Mouse (Mus musculus) G1E (cell line): Measurements from ENCODE around the gene Fzd7. TPM values are rescaled to one million over a fixed set of nuclear protein-coding genes. Genes with fewer than 3 reads are reported as not detected.

ENCODE experiments used
- ATAC-seq: 2 replicates; pipeline ENCODE4 v1.8.0; 2016; ENCODE audit warnings: mild to moderate bottlenecking; ENCODE audit not compliant: insufficient number of reproducible peaks, poor library complexity, low FRiP score, severe bottlenecking; ENCODE audit errors: extremely low read depth
- DNase-seq: peaks from one replicate; pipeline ENCODE4 v3.0.0; 2012; ENCODE audit warnings: low spot score
- H3K27me3 ChIP-seq: 2 replicates; pipeline ENCODE4 v1.6.1; 2012; ENCODE audit warnings: mild to moderate bottlenecking, low read length, inconsistent platforms; ENCODE audit not compliant: insufficient read depth
- H3K36me3 ChIP-seq: replicated peaks from 2 replicates; pipeline ENCODE3; 2012; ENCODE audit warnings: mild to moderate bottlenecking, inconsistent platforms
- H3K4me1 ChIP-seq: 2 replicates; pipeline ENCODE4 v1.6.1; 2012; ENCODE audit warnings: low read depth, low read length, inconsistent platforms, mixed read lengths; ENCODE audit not compliant: insufficient read depth
- H3K4me3 ChIP-seq: 2 replicates; pipeline ENCODE4 v1.5.1; 2012; ENCODE audit warnings: low read depth, mild to moderate bottlenecking, inconsistent platforms, low read length, moderate library complexity, mixed read lengths
- H3K9me3 ChIP-seq: replicated peaks from 2 replicates; pipeline ENCODE4 v1.6.1; 2012; ENCODE audit warnings: inconsistent platforms
- CTCF ChIP-seq: IDR thresholded peaks from 2 replicates; pipeline ENCODE4 v1.5.1; 2012; ENCODE audit warnings: low read depth, low read length, inconsistent platforms, mixed read lengths
- GATA1 ChIP-seq: IDR thresholded peaks from 2 replicates; pipeline ENCODE4 v1.6.1; 2012; ENCODE audit warnings: borderline replicate concordance, low read length, inconsistent platforms, mixed read lengths
- GATA2 ChIP-seq: IDR thresholded peaks from 2 replicates; pipeline ENCODE4 v1.6.1; 2012; ENCODE audit warnings: low read depth, low read length, inconsistent platforms, borderline replicate concordance
- POLR2AphosphoS5 ChIP-seq: IDR thresholded peaks from 2 replicates; pipeline ENCODE4 v1.6.1; 2012; ENCODE audit warnings: low read depth, low read length, inconsistent platforms; ENCODE audit not compliant: insufficient replicate concordance
- TAL1 ChIP-seq: conservative IDR thresholded peaks from 2 replicates; pipeline ENCODE4 v1.6.1; 2012; ENCODE audit warnings: low read depth, low read length, inconsistent platforms, mixed read lengths
- polyA plus RNA-seq: library from polyadenylated mRNA; stranded (reverse); fragments of >175 nt; gene quantifications from 2 replicates; pipeline ENCODE4 v1.2.3, GENCODE M21; 2012
- total RNA-seq, 2 experiments: library from RNA; stranded (forward) in 1 of 2; stranded (reverse) in 1 of 2; fragments of 200-1000 nt in 1 of 2; fragments of >200 nt in 1 of 2; fragmentation: Nextera tagmentation in 1 of 2; gene quantifications; 2 replicates each; pipeline ENCODE4 v1.2.3; 2014 to 2017

Gene Fzd7
- total and polyA plus RNA-seq, 3 experiments: 55.7 to 84.4 (median 58.7) TPM

- no peaks in the 10 kb centered on the region for H3K36me3 ChIP-seq
- DNase-seq (no peak), ATAC-seq (no peak)
- H3K4me1 ChIP-seq: peaks cover 5% of the 10 kb centered on the region; the same call in 1 of the 2 replicates
- H3K4me3 ChIP-seq: no peak overlapping the region
- peaks cover 31% of the 10 kb centered on the region for H3K27me3 ChIP-seq
- no peaks in the 10 kb centered on the region for H3K9me3 ChIP-seq
- TF ChIP-seq POLR2AphosphoS5 (no peak), GATA1 (no peak), CTCF (no peak), TAL1 (no peak), GATA2 (no peak)
Observed at GRCm38 (mm10) chr1:59464696-59465639, 17.3 kb upstream of the Fzd7 start.

DNA sequence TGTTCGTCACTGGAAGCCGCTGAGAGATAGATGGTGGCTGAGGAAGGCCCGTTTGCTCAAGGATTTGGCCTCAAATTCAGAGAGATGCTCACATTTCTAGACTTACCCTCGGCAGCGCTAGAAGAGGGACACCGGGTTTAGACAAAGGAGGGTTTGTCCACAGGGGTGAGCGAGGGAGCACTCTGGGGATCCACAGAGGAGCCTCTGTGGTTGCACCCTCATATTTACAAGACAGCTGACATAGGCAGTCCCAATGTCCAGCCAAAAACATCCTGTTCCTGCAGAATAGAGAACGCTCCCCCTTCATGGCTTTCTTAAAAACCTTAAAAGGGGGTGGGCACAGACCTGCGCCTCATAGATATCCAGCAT is 16.6 kb upstream of the Fzd7 start:
- no peak for DNase-seq
- no peak for TF ChIP-seq POLR2AphosphoS5
- no peak for TF ChIP-seq GATA2
- TF ChIP-seq GATA1: no peak
- TF ChIP-seq CTCF: no peak
- no peak for TF ChIP-seq TAL1
- Histone ChIP-seq H3K36me3 (no peaks in the 10 kb centered on the region), H3K4me3 (no peak overlapping the region), H3K4me1 (peaks cover 5% of the 10 kb centered on the region; the same call in 1 of the 2 replicates), H3K27me3 (peaks cover 31% of the 10 kb centered on the region), H3K9me3 (no peaks in the 10 kb centered on the region)
- ATAC-seq: no peak

DNA sequence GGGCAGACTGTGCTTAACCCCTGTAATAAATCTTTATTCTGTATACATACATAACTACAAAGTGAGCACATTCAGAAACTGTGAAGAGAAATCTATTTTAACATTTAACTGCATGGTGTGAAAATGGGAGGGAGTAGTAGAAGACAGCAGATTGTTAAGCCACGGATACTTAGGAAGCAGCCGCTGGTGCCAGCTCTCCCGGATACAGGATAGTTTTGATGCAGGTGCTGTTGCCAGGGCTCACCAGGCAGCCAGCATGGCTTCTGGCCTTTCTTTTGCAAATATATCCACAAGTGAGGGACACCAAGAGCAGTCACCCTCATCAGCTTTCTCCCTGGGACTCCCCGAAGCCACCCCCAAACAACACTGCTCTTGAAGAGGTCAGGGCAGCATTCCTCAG is 13.1 kb upstream of the Fzd7 start:
- no peak overlapping the region for H3K4me3 ChIP-seq
- TF ChIP-seq GATA2: no peak
- TF ChIP-seq POLR2AphosphoS5: no peak
- no peak for TF ChIP-seq GATA1
- no peak for TF ChIP-seq CTCF
- TF ChIP-seq TAL1: no peak
- H3K9me3 ChIP-seq: no peaks in the 10 kb centered on the region
- peaks cover 15% of the 10 kb centered on the region for H3K27me3 ChIP-seq
- H3K4me1 ChIP-seq: peaks cover 14% of the 10 kb centered on the region
- no peaks in the 10 kb centered on the region for H3K36me3 ChIP-seq
- ATAC-seq (no peak), DNase-seq (no peak)

DNA sequence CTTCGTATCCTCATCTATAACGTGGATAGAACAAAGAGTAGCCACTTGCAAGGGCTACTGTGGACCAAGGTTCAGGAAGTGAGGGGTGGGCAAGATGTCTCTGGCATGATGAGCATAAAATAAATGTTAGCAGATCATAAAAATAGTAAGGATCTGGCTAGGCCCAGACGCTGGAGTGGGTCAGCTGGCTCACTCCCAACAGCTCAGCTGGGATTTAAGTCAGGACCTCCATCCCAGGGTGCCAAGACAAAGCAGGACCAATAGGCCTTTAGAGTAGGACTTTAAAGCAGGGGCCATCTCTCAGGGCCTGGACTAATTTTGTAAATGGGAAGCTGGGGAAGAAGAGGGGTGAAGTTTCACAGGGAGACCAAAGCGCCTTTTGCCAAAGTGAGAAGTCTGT is 11.5 kb upstream of the Fzd7 start:
- Histone ChIP-seq H3K4me1 (peaks cover 21% of the 10 kb centered on the region), H3K4me3 (no peak overlapping the region), H3K27me3 (peaks cover 7% of the 10 kb centered on the region), H3K36me3 (no peaks in the 10 kb centered on the region), H3K9me3 (no peaks in the 10 kb centered on the region)
- no peak for TF ChIP-seq GATA1
- no peak for TF ChIP-seq TAL1
- no peak for TF ChIP-seq CTCF
- TF ChIP-seq GATA2: no peak
- TF ChIP-seq POLR2AphosphoS5: no peak
- no peak for ATAC-seq
- DNase-seq: no peak

DNA sequence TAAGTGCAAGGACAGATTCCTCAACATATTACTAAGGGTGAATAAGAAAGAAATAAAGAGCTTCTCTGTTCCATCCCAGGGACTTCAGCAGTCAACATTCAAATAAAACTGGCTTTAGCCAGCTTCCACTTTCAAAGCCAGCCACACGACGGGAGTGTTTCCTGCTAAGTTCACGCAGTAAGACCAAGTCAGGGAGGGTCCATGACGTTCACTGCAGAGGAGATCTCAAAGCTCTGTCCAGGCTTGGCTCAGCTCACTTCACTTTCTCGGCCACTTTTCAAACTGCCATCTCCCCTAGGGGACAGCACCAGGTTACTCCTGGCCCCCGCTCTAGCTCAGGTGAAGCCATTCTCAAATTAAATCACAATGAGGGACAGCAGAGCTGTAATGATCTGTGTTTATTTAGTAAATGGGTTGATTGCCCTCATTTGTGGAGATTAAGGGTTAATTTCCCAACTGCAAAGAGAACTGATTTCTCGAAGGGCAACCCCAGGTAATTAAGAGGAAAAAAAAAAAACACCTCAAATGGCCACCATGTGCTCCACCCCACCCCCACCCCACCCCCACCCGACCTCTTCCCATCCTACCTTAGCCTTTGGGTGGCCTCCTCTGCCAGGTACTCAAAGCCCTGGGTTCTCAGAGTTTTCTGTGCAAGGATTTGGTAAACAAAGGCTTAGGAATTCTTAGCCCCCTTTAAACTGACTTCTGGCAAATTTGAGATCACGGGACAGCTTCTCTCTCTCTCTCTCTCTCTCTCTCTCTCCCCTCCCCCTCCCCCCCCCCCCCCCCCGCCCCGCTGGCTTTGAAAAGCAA is 9.7 kb upstream of the Fzd7 start:
- Histone ChIP-seq H3K4me3 (no peak overlapping the region), H3K27me3 (peaks cover 4% of the 10 kb centered on the region; the same call in 1 of the 2 replicates), H3K4me1 (peaks cover 28% of the 10 kb centered on the region), H3K36me3 (no peaks in the 10 kb centered on the region), H3K9me3 (no peaks in the 10 kb centered on the region)
- TF ChIP-seq GATA1 (no peak), GATA2 (no peak), TAL1 (no peak), POLR2AphosphoS5 (no peak)
- DNase-seq (no peak), ATAC-seq (no peak)

GRCm38 (mm10) chr1:59473181-59473555 is 9.1 kb upstream of the Fzd7 start:
- Histone ChIP-seq H3K36me3 (no peaks in the 10 kb centered on the region), H3K4me1 (peaks cover 32% of the 10 kb centered on the region), H3K4me3 (no peak overlapping the region), H3K9me3 (no peaks in the 10 kb centered on the region), H3K27me3 (peaks cover 4% of the 10 kb centered on the region; the same call in 1 of the 2 replicates)
- no peak for ATAC-seq
- no peak for TF ChIP-seq GATA2
- no peak for DNase-seq
